Mouse (Mus musculus) liver, embryonic 16.5 days (tissue): ENCODE measurements around the gene Rpap2. TPM values are rescaled to one million over a fixed set of nuclear protein-coding genes. Genes with fewer than 3 reads are reported as not detected.

Experiments
- ATAC-seq: fragments of 200-750 bp; cut with Nextera tagmentation; 2 replicates; pipeline ENCODE4 v1.8.0; 2017; ENCODE audit warnings: low read depth, mild to moderate bottlenecking, moderate number of reproducible peaks, moderate library complexity
- H3K27ac ChIP-seq: fragments of 300-500 bp; sonication (generic); 2 replicates; pipeline ENCODE4 v1.5.1; 2014; ENCODE audit warnings: mild to moderate bottlenecking, low read length
- H3K27me3 ChIP-seq: fragments of 300-500 bp; sonication (generic); 2 replicates; pipeline ENCODE4 v1.6.1; 2014; ENCODE audit warnings: low read depth, low read length, mixed read lengths; ENCODE audit not compliant: control insufficient read depth, insufficient read depth
- H3K36me3 ChIP-seq: fragments of 300-500 bp; sonication (generic); 2 replicates; pipeline ENCODE4 v1.6.1; 2014; ENCODE audit warnings: mild to moderate bottlenecking; ENCODE audit not compliant: control insufficient read depth, insufficient read depth
- H3K4me1 ChIP-seq: fragments of 300-500 bp; sonication (generic); 2 replicates; pipeline ENCODE4 v1.6.1; 2014; ENCODE audit warnings: low read depth, low read length, mixed read lengths; ENCODE audit not compliant: control insufficient read depth
- H3K4me2 ChIP-seq: fragments of 300-500 bp; sonication (generic); 2 replicates; pipeline ENCODE4 v1.6.1; 2014; ENCODE audit warnings: low read depth, low read length, mixed read lengths
- H3K4me3 ChIP-seq: fragments of 300-500 bp; sonication (generic); 2 replicates; pipeline ENCODE4 v1.5.1; 2014; ENCODE audit warnings: low read depth, mild to moderate bottlenecking, low read length
- H3K9ac ChIP-seq: fragments of 300-500 bp; sonication (generic); 2 replicates; pipeline ENCODE4 v1.6.1; 2014; ENCODE audit warnings: low read depth, low read length
- H3K9me3 ChIP-seq: fragments of 300-500 bp; sonication (generic); replicated peaks from 2 replicates; pipeline ENCODE4 v1.6.1; 2016; ENCODE audit warnings: low read length; ENCODE audit not compliant: control insufficient read depth
- WGBS: fragments of 180-500 bp; shearing (Covaris S2); extraction: QIAGEN DNeasy Blood & Tissue Kit; methylation state at CpG from one replicate; pipeline ENCODE4 v1.1.7; 2014; ENCODE audit not compliant: insufficient replicate concordance; 5-methylcytosine and 5-hydroxymethylcytosine counted together
- polyA plus RNA-seq: library from polyadenylated mRNA; unstranded; fragments of >200 nt; fragmentation: Nextera tagmentation; extraction: Ambion mirVana; gene quantifications from 2 replicates; pipeline ENCODE4 v1.2.1, GENCODE M21; 2015

The Rpap2 gene
- polyA plus RNA-seq = 5.2 and 5.4 TPM in 2 replicates

DNA sequence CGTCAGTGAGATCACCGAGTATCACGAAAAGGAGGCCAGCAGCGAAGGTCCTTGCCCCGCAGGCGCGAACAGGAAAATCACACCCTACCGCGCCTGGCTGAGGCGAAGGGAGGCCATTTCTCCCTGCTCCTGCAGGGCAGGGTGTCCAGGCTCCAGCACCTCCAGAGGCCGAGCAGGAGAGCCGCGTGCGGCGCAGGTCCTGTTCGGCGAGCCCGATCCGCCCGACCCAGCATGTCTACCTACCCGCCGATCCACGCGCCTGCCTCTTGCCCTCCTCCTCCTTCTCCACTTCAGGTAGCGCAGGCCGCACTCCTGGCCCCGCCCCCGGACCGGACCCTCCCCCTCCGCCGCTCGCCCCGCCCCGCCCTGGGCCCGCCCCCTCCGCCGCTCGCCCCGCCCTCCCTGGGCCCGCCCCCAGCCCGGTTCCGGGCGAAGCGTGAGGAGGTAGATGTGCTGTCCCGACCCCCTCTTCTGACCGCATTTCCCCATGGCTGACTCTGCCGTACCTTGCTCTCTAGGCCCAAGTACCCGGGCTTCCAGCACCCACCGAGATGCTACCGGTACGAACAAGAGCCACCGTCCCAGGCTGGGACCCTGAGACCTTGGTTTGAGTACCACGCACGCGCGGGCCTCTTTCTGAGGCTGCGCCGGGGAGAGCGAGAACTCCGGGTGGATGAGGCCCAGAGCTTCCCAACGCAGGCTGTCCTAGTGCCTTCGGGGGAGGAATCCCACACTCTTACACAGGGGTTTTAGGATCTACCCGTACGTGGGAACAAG lies at the start of gene Rpap2, which contains the start of gene Glmn:
Gene Rpap2, plus strand, starts transcription at position 73 of the 777 bp plus-strand sequence.
Gene Glmn, minus strand, starts transcription at position 588 of the 777 bp plus-strand sequence.
- peak; percentile 94 for ATAC-seq
- no peaks in the 10 kb centered on the region for H3K9me3 ChIP-seq
- peaks cover 2% of the 10 kb centered on the region; the same call in 1 of the 2 replicates for H3K36me3 ChIP-seq
- peak within 1 kb of the TSS; percentile 80 for H3K9ac ChIP-seq
- H3K4me2 ChIP-seq = peak within 1 kb of the TSS; percentile 86
- under 1% methylated on average over 50 of the region's 64 CpGs for WGBS
- H3K27me3 ChIP-seq = no peaks in the 10 kb centered on the region
- peak within 1 kb of the TSS; percentile 79 for H3K4me3 ChIP-seq
- H3K27ac ChIP-seq = peak within 1 kb of the TSS; percentile 63
- H3K4me1 ChIP-seq = peaks cover 6% of the 10 kb centered on the region; the same call in 1 of the 2 replicates

DNA sequence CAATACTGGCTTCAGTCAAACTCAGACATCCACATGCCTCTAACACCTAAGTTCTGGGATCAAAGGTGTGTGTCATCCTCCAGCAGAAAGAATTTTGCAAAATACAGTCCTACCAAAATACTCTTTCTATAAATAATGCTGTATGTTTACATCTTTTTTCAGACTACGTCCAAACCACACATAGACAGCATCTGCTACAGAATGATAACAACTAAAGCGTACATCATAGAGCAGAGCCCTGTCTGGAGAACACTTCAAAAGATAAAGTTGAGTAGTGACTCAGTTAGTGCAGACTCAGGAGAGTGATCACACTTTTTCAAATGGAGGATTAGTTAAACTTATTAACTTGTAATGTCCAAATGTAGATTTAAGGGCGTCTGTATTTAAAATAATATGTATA lies 49.2 kb upstream of the Rpap2 start:
- Histone ChIP-seq H3K9ac (no peak overlapping the region), H3K36me3 (no peaks in the 10 kb centered on the region), H3K4me2 (peak overlapping the region; percentile 36), H3K27me3 (no peaks in the 10 kb centered on the region), H3K4me3 (no peak overlapping the region), H3K9me3 (no peaks in the 10 kb centered on the region), H3K4me1 (peaks cover 20% of the 10 kb centered on the region), H3K27ac (peak overlapping the region; percentile 83)
- peak; percentile 100 for ATAC-seq
- WGBS = 24% methylated on average over 3 of the region's 3 CpGs

DNA sequence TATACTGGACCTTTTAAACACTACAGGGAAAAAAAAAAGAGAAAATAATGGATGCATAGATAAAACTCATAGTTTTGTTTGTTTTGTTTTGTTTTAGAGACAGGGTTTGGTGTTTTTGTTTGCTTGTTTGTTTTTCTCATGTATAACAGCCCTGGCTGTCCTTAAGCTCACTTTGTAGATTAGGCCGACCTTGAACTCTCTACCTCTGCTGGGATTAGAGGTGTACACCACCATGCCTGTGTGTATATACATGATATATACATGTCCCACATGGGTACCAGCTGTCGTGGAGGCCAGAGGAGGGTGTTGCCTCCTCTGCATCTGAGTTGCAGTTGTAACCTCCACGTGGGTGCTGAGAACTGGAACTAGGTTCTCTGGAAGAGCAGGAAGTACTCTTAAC lies 48.7 kb upstream of the Rpap2 start:
- Histone ChIP-seq H3K9ac (no peak overlapping the region), H3K27ac (peak overlapping the region; percentile 81), H3K9me3 (no peaks in the 10 kb centered on the region), H3K4me1 (peaks cover 20% of the 10 kb centered on the region), H3K4me2 (no peak overlapping the region), H3K4me3 (no peak overlapping the region), H3K27me3 (no peaks in the 10 kb centered on the region), H3K36me3 (no peaks in the 10 kb centered on the region)
- peak; percentile 48 for ATAC-seq
- 57% methylated on average over 3 of the region's 3 CpGs for WGBS

DNA sequence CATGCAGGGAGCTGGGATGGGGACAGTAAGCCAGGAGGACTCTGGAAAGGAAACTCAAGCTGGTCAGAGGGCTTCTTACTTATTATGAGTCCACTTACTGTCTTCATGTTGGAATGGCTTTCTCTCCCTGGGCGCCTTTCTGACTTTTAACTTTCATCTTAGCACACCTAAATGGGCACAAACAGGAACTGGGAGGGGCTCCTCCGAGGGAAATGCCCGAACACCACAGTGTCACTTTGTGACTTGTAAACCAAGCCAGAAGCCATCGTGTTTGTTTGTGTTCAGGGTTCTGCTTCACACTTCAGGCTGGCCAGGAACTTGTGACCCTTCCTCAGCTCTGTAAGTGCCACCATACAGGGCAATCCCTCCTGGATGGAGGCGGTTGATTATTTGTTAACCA lies 42.8 kb upstream of the Rpap2 start:
- Histone ChIP-seq H3K4me3 (no peak overlapping the region), H3K9ac (no peak overlapping the region), H3K36me3 (no peaks in the 10 kb centered on the region), H3K4me1 (no peaks in the 10 kb centered on the region), H3K27ac (no peak overlapping the region), H3K4me2 (no peak overlapping the region), H3K27me3 (no peaks in the 10 kb centered on the region), H3K9me3 (no peaks in the 10 kb centered on the region)
- WGBS = 62% methylated on average over 5 of the region's 5 CpGs
- no peak for ATAC-seq

DNA sequence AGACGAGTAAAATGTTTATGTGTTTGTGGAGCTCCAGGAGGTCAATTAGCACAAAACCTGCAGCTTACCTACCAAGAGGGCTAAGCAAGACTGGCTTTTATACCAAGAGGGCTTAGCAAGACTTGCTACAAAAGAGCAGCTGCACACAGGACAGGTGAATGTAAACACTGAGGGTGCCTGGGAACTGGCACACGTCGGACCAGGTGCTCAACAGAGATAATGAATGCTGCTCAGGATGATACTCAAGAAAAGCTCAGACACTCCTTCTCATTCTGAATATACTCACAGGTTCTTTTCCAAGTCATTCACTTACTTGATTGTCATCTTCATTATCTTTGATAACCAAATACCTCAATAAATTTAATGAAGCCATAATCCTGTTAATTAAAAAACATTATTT lies 40.2 kb upstream of the Rpap2 start:
- peak; percentile 74 for ATAC-seq
- no peak overlapping the region for H3K4me3 ChIP-seq
- no peaks in the 10 kb centered on the region for H3K9me3 ChIP-seq
- H3K4me2 ChIP-seq = no peak overlapping the region
- no peaks in the 10 kb centered on the region for H3K27me3 ChIP-seq
- WGBS = 64% methylated on average over 3 of the region's 3 CpGs
- H3K4me1 ChIP-seq = no peaks in the 10 kb centered on the region
- H3K36me3 ChIP-seq = no peaks in the 10 kb centered on the region
- no peak overlapping the region for H3K27ac ChIP-seq
- H3K9ac ChIP-seq = no peak overlapping the region

DNA sequence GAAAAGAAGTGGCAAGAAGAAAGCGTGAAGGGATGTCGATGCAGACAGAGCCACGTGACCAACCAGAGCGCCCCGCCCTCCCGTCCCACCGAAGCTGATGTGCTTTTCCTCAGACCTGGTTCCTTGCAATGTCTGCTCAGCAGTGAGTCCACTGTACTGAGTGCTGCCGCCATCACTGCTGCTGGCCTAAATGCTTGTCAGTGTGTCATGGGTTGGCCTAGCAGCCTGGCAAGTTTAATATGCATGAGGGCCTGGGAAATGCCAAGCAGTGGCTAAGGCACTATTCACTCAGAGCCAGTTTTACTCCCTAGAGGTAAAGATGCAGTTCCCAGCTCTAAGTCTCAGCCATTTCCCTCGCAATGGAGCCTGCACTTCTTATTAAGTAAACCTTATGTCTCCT lies 28.0 kb upstream of the Rpap2 start:
- no peaks in the 10 kb centered on the region for H3K27me3 ChIP-seq
- no peak overlapping the region for H3K9ac ChIP-seq
- H3K27ac ChIP-seq = no peak overlapping the region
- H3K9me3 ChIP-seq = no peaks in the 10 kb centered on the region
- H3K4me1 ChIP-seq = no peaks in the 10 kb centered on the region
- 88% methylated on average over 9 of the region's 9 CpGs for WGBS
- H3K4me2 ChIP-seq = no peak overlapping the region
- no peak for ATAC-seq
- peaks cover 2% of the 10 kb centered on the region; the same call in 1 of the 2 replicates for H3K36me3 ChIP-seq
- H3K4me3 ChIP-seq = no peak overlapping the region

DNA sequence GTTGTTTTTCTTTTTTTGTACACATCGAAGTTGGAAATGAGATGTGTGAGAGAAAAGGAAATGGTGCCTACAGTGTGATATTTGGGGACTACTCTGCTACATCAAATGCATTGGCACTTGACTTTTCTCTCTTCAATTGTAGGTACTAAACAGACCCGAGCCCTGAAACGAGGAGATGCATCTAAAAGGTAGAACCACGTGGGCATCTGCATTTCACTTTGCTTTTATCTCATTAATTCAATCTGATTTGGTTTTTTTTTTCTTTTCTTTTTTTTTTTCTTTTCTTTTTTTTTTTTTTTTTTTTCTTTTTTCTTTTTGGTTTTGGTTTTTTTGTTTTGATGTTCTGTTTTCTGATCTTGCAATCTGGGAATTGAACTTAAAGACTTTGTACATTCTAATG lies 1.2 kb downstream of the Rpap2 start:
- Histone ChIP-seq H3K4me3 (peak overlapping the region; percentile 79), H3K36me3 (peaks cover 2% of the 10 kb centered on the region; the same call in 1 of the 2 replicates), H3K27ac (no peak overlapping the region), H3K9ac (no peak overlapping the region), H3K4me1 (peaks cover 6% of the 10 kb centered on the region; the same call in 1 of the 2 replicates), H3K27me3 (no peaks in the 10 kb centered on the region), H3K4me2 (peak overlapping the region; percentile 86), H3K9me3 (no peaks in the 10 kb centered on the region)
- no peak for ATAC-seq
- 14% methylated on average over 4 of the region's 4 CpGs for WGBS

DNA sequence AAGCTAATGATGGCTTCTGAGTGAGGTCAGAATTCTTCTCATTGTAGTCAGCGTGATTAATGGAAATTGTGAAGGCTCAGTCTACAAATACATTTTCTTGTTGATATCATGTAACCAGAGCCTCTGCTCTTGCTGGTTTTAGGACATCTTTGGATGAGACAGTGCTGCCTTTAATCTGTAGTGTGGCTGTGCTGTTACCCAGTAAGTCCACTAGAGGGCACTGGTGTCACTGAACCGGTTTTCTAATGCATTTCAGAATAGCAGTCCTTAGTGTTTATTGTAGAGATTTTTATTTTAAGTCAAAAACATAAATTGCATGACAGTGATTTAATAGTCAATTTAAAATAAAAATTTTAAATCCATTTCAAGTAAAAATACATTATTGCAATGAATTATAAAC lies 14.1 kb downstream of the Rpap2 start:
- Histone ChIP-seq H3K4me3 (no peak overlapping the region), H3K4me2 (no peak overlapping the region), H3K9me3 (no peaks in the 10 kb centered on the region), H3K4me1 (no peaks in the 10 kb centered on the region), H3K27ac (no peak overlapping the region), H3K9ac (no peak overlapping the region), H3K36me3 (no peaks in the 10 kb centered on the region), H3K27me3 (no peaks in the 10 kb centered on the region)
- 4% methylated on average over 2 of the region's 2 CpGs for WGBS
- no peak; the same call in 1 of the 2 replicates for ATAC-seq

DNA sequence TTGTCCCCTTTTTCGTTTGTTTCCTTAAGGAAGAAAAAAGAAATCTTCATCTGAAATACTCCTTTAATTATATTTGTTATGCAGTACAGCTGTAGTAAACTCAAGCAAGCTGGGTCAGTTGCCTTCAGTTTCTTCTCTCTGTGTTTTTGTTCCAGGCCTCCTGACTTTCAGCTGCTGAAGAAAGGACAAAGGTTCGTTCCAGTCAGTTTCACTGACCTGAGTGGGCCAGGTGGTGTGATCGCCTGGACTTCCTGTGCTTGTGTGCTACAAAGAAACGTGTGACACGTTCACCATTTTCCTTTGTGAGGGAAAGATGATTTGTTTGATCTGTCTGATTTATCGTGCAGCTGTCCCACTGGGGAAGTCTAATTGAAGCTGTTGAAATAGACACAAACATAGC lies 20.8 kb downstream of the Rpap2 start:
- Histone ChIP-seq H3K27me3 (no peaks in the 10 kb centered on the region), H3K4me2 (no peak overlapping the region), H3K4me1 (no peaks in the 10 kb centered on the region), H3K36me3 (no peaks in the 10 kb centered on the region), H3K9me3 (no peaks in the 10 kb centered on the region), H3K9ac (no peak overlapping the region), H3K27ac (no peak overlapping the region), H3K4me3 (no peak overlapping the region)
- no peak for ATAC-seq
- WGBS = 70% methylated on average over 6 of the region's 6 CpGs
